Mouse (Mus musculus): ENCODE data around the gene Loxl1.

Loxl1 gene

DNA sequence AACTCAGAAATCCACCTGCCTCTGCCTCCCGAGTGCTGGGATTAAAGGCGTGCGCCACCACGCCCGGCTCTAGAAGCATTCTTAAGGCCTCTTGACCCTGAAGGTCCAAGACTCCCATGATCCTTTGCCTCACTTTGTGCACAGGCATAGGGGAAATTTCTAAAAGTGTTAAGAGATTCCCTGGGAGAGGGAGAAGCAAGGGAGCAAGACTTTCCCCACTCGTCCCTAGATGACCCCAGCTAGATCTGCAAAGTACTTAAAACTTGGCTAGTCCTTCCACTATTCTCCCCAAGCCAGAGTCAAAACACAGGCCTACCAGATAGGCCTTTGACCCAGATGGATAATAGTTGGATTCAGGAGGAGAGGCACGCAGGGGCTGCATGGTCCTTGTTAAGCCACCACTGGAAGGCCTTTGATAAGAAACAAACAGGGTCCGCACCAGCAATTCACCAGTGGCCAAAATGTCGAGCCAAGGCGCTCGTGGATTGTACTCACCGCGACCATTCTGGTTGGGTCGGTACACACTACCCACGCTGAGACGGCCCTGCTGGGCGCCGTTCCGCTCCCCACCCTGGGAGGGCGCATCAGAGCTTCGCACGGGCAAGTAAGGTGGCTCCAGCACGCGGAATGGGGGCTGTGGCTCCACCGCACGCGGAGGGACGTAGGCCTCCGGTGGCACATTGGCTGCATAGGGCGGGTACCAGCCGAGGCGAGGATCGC lies 1.6 kb downstream of the Loxl1 start:
- DNase-seq (ENCODE audit: low spot score) = no peak

DNA sequence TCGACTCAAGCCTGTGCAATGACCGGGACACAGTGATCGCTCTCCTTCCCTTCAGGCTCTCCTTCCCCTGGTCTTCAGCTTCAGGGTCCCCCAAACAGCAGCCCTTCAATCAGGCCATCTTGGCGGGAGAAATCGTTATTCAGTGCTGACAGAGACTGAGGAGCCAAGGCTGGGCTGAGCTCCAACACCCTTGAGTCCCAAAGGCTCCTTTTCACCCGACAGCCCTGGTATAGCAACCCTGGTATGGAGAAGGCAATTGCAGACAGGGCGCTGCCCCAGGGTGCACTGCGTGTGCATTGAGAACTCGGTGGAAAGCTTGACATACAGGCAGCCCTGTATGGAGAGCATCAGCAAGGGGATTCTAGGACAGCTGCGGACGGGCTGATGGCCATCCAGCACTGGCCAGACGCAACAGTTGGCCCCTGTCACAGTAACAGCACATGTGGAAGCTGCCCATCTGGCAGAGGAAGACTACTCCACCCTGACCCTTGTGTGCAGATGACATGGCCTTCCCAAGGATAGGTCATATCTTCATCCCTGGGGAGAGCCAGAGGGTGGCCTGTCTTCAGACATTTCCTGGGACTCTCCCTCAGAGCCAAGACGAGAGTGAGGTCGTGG lies 2.8 kb downstream of the Loxl1 start:
- DNase-seq (ENCODE audit: low spot score) = no peak

DNA sequence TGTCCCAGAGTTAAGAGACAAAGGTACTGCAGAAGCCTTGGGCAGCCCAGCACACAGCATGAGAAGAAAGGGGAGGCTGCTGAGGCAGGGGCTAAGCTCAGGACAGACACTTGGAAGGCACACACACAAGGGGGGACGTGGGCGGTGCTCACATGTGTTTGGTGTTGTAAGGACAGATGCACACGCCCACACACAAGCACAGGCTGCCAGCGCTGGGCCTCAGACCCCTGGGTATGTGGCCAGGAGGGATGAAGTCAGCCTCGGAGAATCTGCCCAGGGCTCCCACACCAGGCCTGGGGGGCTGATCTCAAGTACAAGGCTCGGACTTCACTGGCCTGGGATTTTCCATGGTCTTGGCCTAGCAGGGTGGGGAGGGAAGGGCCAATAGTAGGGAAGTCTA lies 4.6 kb downstream of the Loxl1 start:
- DNase-seq (ENCODE audit: low spot score) = peak; percentile 37

DNA sequence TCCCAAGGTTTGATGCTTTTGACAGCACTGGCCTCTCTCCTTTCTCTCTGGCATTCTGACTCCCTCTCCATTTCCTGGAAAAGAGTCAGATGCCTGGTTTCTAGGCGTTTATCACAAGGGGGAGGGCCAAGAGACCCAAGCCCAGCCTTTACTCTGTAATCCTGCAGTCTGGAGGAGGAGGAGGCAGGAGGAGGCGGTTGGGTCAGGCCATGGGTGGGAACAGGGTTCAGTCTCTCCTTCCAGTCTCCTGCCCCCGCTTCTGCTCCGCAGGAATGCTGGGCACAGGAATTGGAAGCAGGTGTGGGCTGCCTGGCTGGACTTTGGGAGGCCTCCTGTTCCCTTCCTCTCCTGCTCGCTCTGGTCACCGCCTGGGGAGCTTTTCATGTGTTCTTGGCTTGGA lies 7.3 kb downstream of the Loxl1 start:
- no peak for DNase-seq (ENCODE audit: low spot score)

DNA sequence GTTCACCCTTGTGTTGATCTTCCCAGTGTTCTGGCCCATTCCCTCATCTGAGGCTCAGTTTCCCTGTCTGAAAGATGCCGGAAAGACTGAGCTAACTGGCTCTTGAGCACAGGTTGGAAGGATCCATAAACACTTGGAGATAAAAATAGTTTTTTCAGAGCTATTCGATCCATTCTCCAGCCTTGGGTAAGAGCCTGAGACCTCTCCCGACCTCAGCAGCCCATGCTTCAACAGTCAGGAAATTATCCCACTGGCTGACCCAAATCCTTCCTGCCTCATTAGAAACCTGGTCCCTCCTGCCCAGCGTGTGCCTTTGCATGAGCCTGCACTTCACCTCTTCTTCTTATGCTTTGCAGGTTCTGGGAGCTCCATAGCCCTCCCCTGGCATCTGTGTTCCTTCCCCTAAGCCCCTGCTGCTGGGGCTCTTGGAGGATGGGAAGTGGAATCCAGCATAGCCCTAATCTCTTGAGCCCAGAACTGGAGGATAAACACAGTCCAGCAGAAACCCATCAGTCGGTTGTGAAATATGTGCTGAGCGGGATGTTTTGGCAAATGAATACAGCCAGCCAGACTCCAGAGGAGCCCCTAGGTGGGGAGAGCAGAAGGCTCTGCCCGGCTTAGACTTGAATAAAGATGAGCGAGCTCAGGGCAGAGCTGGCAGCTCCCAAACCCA lies 9.3 kb downstream of the Loxl1 start:
- no peak for DNase-seq (ENCODE audit: low spot score)

DNA sequence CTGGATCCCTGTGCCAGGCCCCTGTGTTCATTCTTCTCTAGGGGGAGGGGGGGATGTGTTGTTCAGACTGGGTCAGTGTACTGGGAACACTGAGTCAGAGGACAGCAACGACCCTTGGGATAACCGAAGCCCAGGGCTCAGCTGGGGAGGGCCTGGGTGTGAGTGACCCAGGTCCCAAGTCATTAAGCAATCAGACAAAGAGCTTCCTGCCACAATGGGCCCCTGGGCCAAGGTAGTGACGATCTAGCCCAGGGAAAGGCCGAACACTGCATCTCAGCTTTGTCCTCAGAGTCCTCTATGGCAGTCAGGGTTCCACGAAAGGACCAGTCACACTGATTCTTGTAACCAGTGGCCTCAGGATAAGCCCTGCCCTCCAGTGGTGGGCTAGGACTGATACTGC lies 9.9 kb downstream of the Loxl1 start:
- DNase-seq (ENCODE audit: low spot score) = no peak

DNA sequence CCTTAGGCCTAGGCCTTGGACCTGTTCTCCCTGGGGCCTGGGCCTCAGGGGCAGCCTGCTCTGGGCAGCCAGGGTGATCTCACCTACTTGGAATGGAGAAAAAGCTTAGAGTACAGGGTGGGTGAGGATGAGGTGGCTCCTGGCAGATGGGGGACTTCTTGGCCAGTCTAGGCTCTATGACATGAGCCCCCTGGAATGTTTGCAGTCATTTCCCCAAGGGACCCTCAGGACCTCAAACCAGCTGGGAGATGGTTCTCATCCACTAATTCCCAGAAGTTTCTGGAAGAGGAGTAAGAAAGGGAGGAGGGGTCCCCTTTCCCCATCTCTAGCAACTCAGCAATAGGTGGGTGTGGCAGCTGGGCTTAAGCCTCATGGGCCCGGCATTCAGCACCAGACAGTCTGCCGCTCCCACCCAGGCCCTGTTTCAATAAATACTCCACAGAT lies 13.6 kb downstream of the Loxl1 start:
- no peak for DNase-seq (ENCODE audit: low spot score)

DNA sequence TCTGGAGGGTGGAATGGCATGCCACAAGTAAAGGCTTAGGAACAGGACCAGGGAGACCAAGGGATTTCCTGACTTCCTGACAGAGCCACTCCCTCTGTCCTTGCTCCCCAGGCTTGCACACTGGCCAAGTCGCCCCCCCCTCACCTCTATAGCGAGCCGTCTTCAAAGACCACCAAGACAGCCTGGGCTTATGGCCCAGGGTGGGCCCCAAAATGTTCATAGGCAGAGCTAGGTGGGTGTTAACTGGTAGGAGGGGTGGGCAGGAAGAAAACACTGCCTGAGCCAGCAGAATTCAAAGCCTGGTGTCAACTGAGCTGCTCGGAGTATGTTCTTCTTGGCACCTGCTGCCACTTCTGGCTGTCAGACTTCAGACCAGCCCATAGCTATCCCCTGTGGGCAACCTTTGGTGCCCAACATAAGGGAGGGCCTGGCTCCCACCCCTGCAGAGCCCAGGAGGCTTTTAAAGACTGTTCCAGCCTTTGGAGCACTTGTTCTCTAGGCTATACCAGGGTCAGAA lies 15.0 kb downstream of the Loxl1 start:
- DNase-seq (ENCODE audit: low spot score) = no peak

DNA sequence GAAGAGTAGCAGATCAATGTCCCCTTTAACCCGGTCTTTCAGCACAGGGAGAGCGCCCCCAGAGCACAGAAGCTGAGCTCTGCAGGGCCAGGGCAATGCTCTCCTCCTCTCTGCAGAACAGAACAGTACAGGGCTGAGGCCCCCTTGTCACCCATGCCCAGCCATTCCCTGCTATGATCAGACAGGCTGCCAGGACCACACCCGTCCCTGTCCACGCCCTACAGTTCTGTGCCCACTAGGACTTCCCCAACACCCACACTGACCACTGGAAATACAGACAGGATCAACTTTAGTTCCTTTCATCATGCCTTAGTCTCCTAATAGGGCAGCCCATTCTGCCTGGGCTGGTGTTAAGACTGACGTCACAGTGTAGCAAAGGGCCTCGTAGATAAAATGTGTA lies 15.9 kb downstream of the Loxl1 start:
- DNase-seq (ENCODE audit: low spot score) = no peak

DNA sequence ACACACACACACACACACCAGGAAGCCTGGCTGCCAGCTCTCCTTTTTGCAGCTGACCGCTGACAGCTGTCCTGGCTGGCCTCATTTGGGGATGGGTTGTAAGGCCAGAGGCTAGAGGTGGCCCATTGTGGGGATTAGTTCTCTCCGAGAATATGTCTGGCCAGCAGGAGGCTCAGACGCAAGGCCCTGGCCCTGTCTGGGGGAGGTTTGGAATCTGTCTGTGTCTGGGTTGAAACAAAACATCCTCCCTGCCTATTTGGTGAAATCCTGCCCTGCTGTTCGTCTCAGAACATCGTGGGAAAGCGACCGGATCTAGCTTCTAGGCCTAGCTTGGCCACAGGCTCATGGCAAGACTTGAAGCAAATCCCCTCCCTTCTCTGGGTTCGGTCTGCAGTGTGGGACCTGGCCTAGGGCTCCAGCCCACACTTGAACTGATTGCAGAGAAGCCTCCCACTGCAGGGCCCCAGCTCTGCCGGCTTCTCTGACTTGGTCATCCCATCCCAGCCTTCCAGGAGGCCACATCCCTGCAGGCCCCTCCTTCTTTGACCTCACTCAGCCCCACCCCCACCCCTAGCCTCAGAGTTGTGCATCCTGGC lies 17.1 kb downstream of the Loxl1 start:
- no peak for DNase-seq (ENCODE audit: low spot score)

DNA sequence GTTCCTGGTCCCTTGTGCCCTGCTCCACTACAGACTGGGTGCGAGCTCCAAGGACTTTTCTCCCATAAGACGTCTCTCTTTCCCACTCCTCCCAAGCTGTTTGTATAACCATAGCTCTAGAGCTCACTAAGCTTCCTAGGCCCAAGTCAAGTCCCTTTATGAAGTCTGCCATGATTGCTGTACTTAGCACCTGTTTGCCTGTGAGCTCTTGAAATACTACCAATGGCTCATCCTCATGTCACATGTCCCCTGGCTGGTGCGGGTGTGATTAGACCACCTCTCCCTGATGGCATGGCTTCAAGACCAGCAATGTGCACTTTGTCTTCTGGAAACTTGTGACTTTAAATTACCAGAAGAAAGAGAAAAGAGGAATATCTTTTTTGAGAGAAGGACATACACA lies 17.6 kb downstream of the Loxl1 start:
- DNase-seq (ENCODE audit: low spot score) = no peak

DNA sequence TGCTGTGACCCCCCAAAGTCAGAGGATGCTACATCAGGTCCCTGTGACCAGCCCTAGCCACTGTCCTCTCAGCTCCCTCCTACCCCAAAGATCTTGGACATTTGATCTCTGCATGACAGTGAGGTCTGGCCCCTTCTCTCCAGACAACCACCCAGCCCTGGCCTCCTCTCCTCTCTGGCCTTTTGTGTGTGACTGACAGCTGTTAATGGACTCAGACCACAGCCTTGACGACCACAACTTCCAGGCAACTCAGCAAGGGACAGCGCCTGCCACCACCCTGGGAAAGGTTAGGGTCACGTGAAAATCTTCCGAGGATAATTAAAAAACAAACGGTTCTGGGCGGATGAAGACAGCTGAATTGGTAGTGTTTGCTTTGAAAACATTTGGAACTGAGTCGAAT lies 18.5 kb downstream of the Loxl1 start:
- DNase-seq (ENCODE audit: low spot score) = no peak

DNA sequence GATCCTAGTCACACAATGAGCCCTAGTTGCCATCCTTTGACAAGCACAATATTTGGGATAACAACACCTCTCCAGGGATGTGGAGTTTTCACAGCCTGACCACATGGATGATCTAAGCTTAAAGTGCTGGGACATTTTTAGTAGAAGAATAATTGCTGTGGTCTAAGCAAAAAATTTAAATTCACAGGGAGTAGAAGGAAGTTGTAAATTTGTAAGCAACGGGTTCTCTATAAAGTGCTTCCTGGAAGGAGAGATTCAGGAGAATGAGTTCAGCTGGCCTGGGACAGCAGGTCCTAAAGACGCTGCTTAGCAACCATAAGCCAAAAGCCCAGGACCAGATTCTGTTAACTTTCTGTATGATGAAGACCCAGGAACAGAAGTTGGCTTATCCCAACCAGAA lies 23.1 kb downstream of the Loxl1 start:
- no peak for DNase-seq (ENCODE audit: low spot score)

DNA sequence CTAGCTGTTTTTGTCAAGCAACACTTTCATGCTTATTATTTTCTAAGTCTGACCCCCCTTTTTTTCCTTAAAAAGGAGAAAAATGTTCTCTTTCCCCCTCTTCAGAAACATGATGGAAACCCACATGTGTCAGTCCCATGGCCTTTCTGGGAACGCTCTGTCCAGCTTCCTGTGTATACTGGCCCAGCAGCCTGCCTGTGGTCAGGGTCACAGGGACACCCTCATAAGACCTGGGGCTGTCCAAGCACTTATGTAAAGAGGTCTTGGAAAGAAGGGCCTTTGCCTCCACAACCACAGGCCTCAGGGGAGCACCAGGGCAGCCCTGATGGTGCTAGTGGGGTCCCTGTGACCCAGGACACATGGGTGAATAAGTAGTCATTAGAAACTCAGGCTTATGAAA lies 23.9 kb downstream of the Loxl1 start:
- no peak for DNase-seq (ENCODE audit: low spot score)

DNA sequence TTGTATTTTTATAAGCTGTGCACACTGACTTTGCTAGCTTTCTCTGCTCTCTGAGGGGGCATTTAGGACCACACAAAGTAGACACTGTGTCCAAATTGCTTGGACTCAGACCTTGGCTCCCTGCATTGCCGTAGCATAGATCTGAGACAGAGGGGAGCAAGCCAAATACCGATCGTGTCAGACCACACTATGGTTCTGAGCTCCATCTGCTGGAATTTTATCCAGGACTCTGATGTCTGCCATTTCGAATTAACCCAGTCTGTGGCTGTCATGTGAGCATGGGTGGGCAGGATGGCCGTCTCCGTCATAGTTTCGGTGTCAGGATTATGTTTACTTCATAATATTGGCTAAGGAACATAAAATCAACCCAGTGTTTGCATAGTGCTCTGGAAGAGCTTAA lies 29.6 kb downstream of the Loxl1 start:
- no peak for DNase-seq (ENCODE audit: low spot score)

DNA sequence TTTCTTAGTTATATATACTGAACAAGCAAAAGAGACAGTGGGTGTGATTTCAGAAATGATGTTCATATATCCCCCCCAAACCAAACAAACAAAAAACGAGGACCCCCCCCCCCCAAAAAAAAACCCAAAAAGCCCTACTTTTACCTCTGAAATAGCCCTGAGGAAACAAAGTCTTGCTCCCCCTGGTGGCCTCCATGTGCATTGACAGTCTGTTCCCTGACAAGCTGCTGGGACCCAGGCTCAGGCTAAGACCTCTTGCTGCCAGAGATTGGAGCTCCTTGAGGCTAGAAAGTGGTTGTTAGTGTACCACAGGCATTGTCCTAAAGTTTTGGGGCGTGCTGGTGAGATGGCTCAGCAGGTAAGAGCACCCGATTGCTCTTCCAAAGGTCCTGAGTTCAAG lies 31.4 kb downstream of the Loxl1 start:
- DNase-seq (ENCODE audit: low spot score) = peak; percentile 46

DNA sequence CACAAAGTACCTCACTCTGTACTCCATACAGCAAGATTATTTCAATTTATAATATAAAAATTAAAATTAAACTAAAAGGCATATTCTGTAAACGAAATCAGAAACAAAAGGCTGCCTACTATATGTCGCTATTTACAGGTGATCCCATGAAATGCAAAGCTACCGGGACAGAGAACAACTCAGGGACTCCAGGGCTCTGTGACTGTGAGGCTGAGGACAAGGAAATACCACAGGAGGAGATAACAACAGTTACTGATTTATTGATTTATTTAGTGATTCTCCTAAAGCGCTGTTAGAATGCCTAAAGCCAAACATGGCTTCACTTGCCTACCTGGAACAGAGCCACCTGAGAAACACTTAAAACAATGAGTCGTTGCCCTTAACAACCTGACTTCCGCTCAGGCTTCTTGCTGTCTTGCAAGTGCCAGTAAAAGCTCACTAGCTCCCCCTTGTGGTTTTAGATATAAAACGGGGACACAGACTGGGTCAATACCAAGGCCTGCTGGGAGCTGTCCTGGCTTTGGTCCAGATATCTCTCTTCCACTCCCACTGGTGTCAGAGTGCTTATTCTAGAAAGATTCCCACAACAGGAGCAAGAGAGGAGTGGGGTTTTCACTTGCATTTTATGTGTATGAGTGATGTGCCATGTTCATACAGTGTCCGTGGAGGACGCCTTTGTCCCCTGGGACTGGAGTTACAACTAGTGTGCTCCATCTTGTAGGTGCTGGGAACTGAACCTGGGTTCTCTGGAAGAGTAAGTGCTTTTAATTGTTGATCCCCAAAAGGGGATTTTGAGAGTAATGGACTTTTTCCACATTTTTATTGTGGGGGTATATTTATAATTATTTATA lies 32.5 kb downstream of the Loxl1 start:
- DNase-seq (ENCODE audit: low spot score) = peak; percentile 51

DNA sequence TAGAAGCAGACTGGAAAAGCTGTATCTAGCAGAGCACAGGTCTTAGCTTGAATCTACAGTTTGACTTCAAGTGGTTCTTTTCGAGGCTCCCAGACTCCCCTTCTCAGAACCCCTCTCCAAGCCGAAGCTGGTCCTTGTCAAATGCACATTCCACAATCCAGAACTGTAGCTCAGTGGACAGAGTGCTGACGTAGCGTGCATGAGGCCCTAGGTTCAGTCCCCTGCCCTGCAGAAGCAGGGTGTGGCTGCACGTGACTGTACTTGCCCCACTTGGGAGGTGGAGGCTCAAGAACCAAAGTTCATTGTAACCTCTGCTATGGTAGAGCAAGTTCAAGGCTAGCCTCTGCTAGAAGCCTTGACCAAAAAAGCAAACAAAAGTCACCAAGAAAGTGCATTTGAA lies 33.2 kb downstream of the Loxl1 start:
- no peak for DNase-seq (ENCODE audit: low spot score)

DNA sequence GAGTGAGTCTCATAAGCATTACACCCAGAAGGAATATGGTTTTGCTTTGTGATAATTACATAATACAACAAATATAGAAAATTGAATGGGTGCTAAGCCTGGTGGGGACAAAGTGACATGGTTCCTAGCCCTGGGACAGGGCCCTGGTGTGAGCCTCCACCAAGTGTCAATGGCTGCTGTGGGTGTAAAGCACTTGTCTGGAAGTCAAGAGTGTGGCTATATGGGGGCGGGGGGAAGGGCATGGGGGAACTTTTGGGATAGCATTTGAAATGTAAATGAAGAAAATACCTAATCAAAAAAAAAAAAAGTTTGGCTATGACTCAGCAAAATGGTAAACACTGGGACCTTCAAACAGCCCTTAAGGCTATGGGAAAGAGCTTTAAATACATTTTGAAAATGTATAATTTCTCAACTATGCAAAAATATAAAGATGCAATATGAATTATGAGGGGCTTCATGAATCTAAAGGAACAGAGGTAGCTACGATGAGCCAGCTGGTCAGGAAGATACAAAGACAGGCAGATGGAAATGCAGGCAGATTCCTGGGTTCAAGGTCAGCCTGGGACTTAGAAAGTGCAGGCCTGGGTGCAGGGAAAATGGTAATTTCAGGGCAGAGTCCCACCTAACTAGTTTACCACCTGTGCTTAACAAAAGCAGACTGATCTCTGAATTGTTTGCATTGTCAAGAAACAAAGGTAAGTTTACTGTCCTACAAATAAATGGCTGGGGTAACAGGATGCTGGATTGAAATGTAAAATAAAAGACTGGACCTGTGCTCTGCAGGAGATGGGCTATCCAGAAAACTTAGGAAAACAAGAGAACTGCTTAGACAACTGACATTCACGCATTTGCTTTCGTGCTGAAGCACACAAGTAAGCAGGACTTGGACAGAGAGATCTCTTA lies 33.9 kb downstream of the Loxl1 start:
- no peak for DNase-seq (ENCODE audit: low spot score)

DNA sequence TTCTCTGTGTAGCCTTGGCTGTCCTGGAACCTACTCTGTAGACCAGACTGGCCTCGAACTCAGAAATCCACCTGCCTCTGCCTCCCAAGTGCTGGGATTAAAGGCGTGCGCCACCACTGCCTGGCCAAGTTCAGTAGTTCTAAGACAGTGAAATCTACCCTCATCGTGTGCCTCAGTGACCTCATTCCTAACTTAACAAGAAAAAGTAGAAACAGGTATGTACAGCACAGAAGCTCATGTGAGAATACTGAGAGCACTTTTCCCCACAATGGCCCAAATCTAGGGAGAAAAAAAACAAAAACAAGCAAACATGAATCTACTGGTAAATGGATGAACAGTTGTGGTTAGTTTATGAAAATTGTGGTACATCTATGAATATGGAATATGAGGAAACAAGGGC lies 34.7 kb downstream of the Loxl1 start:
- DNase-seq (ENCODE audit: low spot score) = no peak

DNA sequence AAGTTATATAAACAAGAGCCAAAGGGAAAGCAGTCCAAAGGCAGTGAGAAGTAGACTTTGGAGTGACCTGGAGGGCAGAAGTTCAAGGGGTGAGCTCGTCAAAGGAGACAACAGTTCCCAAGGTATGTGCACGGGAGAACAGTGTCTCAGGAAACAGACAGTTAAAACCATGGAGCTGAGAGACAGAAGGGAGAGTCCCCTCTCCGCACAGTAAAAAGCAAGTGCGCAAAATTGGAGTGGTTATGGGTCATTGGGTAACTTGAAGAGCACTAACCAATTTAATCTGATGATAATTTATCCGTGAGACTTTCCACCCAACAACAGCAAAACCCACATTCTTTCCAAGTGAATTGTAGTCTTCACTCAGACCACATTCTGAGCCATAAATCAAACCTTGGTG lies 36.6 kb downstream of the Loxl1 start:
- DNase-seq (ENCODE audit: low spot score) = no peak
